Mouse (Mus musculus) thymus, postnatal 4 days (tissue): ENCODE results near the gene Gm3238.
A peak's percentile ranks its signal among the peaks of the same experiment; 100 is the strongest.
"Not testable (repeated sequence)": the region's sequence is repeated elsewhere in the genome, so short reads cannot be mapped to it uniquely, and the experiment has no call there.

Experiments
- DNase-seq: peaks from one replicate; pipeline ENCODE4 v3.0.0; 2021

Gm3238 gene

DNA sequence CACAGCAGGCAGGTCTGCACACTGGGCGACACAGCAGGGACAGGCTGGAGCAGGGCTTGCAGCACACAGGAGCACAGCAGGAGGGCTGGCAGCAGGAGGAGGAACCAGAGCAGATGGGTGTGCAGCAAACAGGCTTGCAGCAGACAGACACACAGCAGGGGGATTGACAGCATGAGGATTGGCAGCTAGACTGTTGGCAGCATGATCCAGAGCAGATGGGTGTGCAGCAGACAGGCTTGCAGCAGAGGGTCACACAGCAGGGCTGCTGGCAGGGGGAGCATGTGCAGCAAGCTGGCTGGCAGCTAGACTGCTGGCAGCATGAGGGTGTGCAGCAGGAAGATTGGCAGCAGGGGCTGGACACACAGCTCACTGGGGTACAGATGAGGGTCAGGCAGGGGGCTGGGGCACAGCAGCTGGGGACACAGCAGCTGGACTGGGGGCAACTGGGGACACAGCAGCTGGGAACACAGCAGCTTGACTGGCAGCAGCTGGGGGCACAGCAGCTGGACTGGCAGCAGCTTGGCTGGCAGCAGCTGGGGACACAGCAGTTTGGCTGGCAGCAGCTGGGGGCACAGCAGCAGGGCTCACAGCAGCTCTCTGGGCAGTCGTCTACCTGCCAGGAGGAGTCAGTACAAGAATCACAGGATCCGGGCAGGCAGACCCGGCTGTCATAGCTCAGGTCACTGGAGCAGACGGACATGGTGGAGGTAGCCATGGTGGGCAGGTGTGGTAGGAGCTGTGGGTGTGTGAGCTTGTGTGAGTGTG lies 29.0 kb downstream of the Gm3238 start, which contains the start of gene Gm18596:
Gene Gm18596, minus strand, starts transcription at position 715 of the 765 bp plus-strand sequence.
- DNase-seq, result not testable (repeated sequence)

DNA sequence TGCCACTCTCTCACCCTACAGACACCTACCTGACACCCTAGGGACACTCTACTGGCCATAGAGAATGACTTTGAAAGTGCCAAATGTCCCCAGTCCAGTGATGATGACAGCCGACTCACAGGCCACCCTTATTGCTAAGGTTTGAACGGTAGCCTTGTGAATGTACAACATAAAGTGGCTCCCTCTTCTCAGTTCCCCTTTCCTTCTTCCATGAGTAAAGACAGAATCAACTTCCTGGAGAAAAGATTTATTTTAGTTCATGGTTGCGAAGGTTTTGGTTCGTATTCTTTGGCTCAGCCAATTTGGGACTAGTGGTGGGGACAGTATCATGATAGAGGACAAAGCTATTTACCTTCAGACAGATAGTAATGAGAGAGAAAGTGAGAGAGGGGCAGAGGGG lies 32.2 kb downstream of the Gm3238 start:
- DNase-seq, result no peak

DNA sequence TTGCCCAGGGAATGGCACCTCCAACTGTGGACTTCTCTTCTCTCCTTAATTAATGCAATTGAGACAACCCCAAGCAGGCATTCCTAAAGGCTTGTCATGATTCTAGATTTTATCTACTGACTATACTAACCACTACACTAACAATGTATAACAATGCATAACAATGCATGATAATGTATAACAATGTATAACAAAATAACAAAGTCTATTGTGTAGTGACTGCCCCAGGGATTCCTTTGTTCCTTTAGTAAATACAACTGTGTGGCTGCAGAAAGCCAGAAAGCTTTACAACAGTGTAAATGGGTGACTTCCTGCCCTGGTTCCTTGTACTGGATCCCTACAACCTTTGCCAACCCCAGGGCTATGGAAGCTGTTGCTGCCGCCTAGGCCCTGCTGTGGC lies 35.2 kb downstream of the Gm3238 start:
- DNase-seq, result no peak

DNA sequence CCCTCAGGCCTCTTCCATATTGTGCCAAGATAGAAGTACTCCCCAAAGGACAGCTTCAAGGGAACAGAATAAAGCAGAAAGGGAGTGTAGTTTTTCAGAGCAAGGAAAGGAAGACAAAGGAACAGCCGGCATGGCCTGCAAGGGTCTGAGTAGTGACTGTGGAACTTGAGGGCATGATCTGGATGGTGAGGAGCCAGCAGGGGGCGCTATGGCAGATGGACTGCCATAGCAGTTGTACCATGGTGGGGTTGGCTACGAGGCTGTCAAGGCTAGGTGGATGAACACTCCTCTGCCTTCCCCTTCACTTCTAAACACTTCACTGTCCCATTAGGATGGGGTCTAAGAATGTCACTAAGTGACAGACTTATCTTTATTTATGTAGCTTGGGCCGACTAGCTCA lies 41.9 kb downstream of the Gm3238 start:
- peak; percentile 55 for DNase-seq

DNA sequence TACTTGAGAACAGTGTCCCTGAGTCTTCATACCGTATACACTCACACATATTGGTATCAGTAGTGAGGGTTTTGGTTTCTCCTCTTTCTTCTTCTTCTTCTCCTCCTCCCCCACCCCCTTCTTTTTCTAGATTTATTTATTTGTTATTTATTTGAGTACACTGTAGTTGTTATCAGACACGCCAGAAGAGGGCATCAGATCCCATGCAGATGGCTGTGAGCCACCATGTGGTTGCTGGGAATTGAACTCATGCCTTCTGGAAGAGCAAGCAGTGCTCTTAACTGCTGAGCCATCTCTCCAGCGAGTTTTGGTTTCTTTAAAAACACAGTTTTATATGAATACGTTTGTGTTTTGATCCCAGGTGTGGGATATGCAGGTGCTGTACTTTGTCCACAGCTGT lies 42.8 kb downstream of the Gm3238 start:
- DNase-seq, result no peak

DNA sequence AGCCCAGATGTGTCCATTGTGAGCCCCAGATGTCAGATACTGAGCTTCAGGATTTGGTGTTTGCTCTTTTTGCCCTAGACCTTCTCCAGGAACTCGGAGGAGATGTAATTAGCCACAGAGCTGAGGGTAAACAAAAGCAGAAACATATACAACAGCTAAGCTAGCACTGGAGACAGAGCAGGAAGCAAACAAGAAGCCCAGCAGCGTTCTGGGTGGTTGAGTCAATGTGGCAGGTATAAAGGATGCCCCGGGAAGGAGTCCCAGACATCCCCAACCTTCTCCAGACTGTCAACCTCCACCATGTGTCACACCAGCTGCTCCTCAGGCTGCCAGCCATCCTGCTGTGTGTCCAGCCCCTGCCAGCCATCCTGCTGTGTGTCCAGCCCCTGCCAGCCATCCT lies 44.9 kb downstream of the Gm3238 start, which contains the start of gene Gm10100:
Gene Gm10100, plus strand, starts transcription at position 301 of the 400 bp plus-strand sequence.
- DNase-seq, result no peak

DNA sequence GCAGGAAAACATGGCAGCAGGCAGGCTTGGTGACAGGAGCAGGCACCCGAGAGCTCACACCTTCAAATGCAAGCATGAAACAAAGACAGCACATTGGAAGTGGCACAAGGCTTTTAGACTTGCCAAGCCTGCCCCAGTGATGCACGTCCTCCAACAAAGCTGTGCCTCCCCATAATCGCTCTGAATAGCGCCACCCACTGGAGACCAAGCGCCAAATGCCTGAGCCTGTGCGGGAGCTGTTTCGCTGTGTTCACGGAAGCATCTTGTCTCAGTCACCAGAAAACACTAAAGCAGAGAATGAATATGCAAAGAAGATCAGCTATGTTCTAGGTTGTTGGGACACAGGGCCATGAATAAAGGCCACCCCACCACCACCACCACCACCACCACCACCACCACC lies 46.3 kb downstream of the Gm3238 start:
- peak; percentile 15 for DNase-seq
